Mouse (Mus musculus) ES-E14 (cell line): ENCODE data around the gene Cenpm.
"Not testable (repeated sequence)": the region's sequence is repeated elsewhere in the genome, so short reads cannot be mapped to it uniquely, and the experiment has no call there.

Source experiments
- CHD2 ChIP-seq: IDR thresholded peaks from 2 replicates; pipeline ENCODE4 v1.6.1; 2014; ENCODE audit warnings: mild to moderate bottlenecking, low read depth, low read length, inconsistent platforms
- HCFC1 ChIP-seq: IDR thresholded peaks from 2 replicates; pipeline ENCODE4 v1.6.1; 2012; ENCODE audit warnings: low read length, inconsistent platforms, borderline replicate concordance; ENCODE audit not compliant: insufficient read depth
- MAFK ChIP-seq: IDR thresholded peaks from 2 replicates; pipeline ENCODE4 v1.6.1; 2014; ENCODE audit warnings: mild to moderate bottlenecking, low read depth, low read length, inconsistent platforms; ENCODE audit not compliant: insufficient read depth
- ZC3H11A ChIP-seq: IDR thresholded peaks from 2 replicates; pipeline ENCODE4 v1.6.1; 2012; ENCODE audit warnings: low read depth, mild to moderate bottlenecking, inconsistent platforms, low read length, borderline replicate concordance
- ZNF384 ChIP-seq: IDR thresholded peaks from 2 replicates; pipeline ENCODE4 v1.6.1; 2012; ENCODE audit warnings: low read depth, low read length, inconsistent platforms

GRCm38 (mm10) chr15:82244805-82245161 lies 235 bp upstream of the Cenpm start:
- not testable (repeated sequence) for TF ChIP-seq HCFC1, CHD2, ZC3H11A, ZNF384, MAFK
